24 mouse cellular contexts compared by ENCODE assay signal in genomic region chr6:99467109-99467508, GRCm38 (mm10). TPM values are rescaled to one million over a fixed set of nuclear protein-coding genes. Genes with fewer than 3 reads are reported as not detected.
DNase-seq lines count a peak whose midpoint lies in the region; ATAC-seq and TF ChIP-seq lines count a peak whose summit lies in the region.
"Had no signal": no experiment of that assay in that cellular context is flagged by ENCODE, and none has a peak within 500 bp of the region (broad histone marks: within the 10 kb centered on the region; RNA-seq: fewer than 3 reads in every experiment).

No protein-coding gene starts in this region.

- H3K27me3 ChIP-seq in hindbrain, embryonic 11.5 days (ENCODE audit: control insufficient read depth, insufficient read depth, low read length): no peaks in the 10 kb centered on the region; the same call in 1 of the 2 replicates
- no peaks in the 10 kb centered on the region for H3K27me3 ChIP-seq in hindbrain, postnatal 0 days (ENCODE audit: insufficient read depth, low read length)
- no peaks in the 10 kb centered on the region for H3K27me3 ChIP-seq in neural tube, embryonic 11.5 days (ENCODE audit: control insufficient read depth, insufficient read depth, low read length)
- H3K27me3 ChIP-seq in neural tube, embryonic 15.5 days (replicated peaks): peaks cover 10% of the 10 kb centered on the region; the same call in 1 of the 2 replicates
- no peaks in the 10 kb centered on the region for H3K27me3 ChIP-seq in thymus, adult 2 months (ENCODE audit: control insufficient read depth, insufficient read depth, low read length)
- H3K27me3 ChIP-seq in cerebellum, adult 2 months (ENCODE audit: control insufficient read depth, insufficient read depth, low read length): no peaks in the 10 kb centered on the region
- H3K27me3 ChIP-seq: embryonic facial prominence, embryonic 12.5 days; heart, embryonic 13.5 days; hindbrain, embryonic 12.5 days; limb, embryonic 12.5 days; liver, embryonic 15.5 days; midbrain, embryonic 13.5 days had no signal

- no peak for TF ChIP-seq CTCF in hindbrain, postnatal 0 days (IDR thresholded peaks at IDR 0.05; ENCODE audit: low read depth)
- no peak for TF ChIP-seq CTCF in embryonic fibroblast, embryonic 13.5 days (IDR thresholded peaks at IDR 0.05; ENCODE audit: borderline replicate concordance, insufficient read depth, low read length)
- no peak for TF ChIP-seq CTCF in thymus, adult 2 months (IDR thresholded peaks at IDR 0.05; ENCODE audit: borderline replicate concordance, control insufficient read depth, extremely low read depth, insufficient read depth, low read length, poor library complexity)
- no peak for TF ChIP-seq CTCF in cerebellum, adult 2 months (IDR thresholded peaks at IDR 0.05; ENCODE audit: borderline replicate concordance, insufficient read depth, low read depth, low read length)

- no peaks in the 10 kb centered on the region for H3K4me1 ChIP-seq in hindbrain, embryonic 11.5 days (replicated peaks; ENCODE audit: control insufficient read depth, insufficient read depth, low read length)
- H3K4me1 ChIP-seq in hindbrain, postnatal 0 days (ENCODE audit: insufficient read depth, low read length): no peaks in the 10 kb centered on the region; the same call in 1 of the 2 replicates
- H3K4me1 ChIP-seq in neural tube, embryonic 11.5 days (ENCODE audit: control insufficient read depth, insufficient read depth, low read length): peaks cover 19% of the 10 kb centered on the region
- peaks cover 7% of the 10 kb centered on the region; the same call in 1 of the 2 replicates for H3K4me1 ChIP-seq in neural tube, embryonic 15.5 days
- H3K4me1 ChIP-seq in embryonic fibroblast, embryonic 13.5 days (ENCODE audit: control insufficient read depth, insufficient read depth, low read length): peaks cover 23% of the 10 kb centered on the region
- peaks cover 20% of the 10 kb centered on the region for H3K4me1 ChIP-seq in thymus, adult 2 months (replicated peaks; ENCODE audit: control insufficient read depth, insufficient read depth, low read length)
- H3K4me1 ChIP-seq in cerebellum, adult 2 months (ENCODE audit: control insufficient read depth, insufficient read depth, low read length): peaks cover 7% of the 10 kb centered on the region; the same call in 1 of the 2 replicates

- H3K27ac ChIP-seq in hindbrain, embryonic 11.5 days (ENCODE audit: low read depth, low read length): no peak overlapping the region
- no peak overlapping the region for H3K27ac ChIP-seq in hindbrain, postnatal 0 days
- no peak overlapping the region for H3K27ac ChIP-seq in neural tube, embryonic 11.5 days (ENCODE audit: low read depth, low read length)
- H3K27ac ChIP-seq in neural tube, embryonic 15.5 days (replicated peaks): no peak overlapping the region
- 0 out of 2 replicates have a peak overlapping the region, but pooled peaks have one; percentile 9 for H3K27ac ChIP-seq in embryonic fibroblast, embryonic 13.5 days (ENCODE audit: insufficient read depth, low read length)
- no peak overlapping the region for H3K27ac ChIP-seq in thymus, adult 2 months (ENCODE audit: control insufficient read depth, insufficient read depth, low read length)
- no peak overlapping the region for H3K27ac ChIP-seq in cerebellum, adult 2 months (ENCODE audit: insufficient read depth, low read length)
- H3K27ac ChIP-seq: embryonic facial prominence, embryonic 12.5 days; forebrain, embryonic 10.5 days; heart, embryonic 13.5 days; hindbrain, embryonic 12.5 days; left cerebral cortex, adult 2 months; limb, embryonic 12.5 days; liver, embryonic 15.5 days; midbrain, embryonic 13.5 days had no signal

- H3K36me3 ChIP-seq in hindbrain, embryonic 11.5 days (ENCODE audit: control insufficient read depth, insufficient read depth, low read length): no peaks in the 10 kb centered on the region
- H3K36me3 ChIP-seq in hindbrain, postnatal 0 days (ENCODE audit: insufficient read depth, low read length): no peaks in the 10 kb centered on the region
- no peaks in the 10 kb centered on the region for H3K36me3 ChIP-seq in neural tube, embryonic 11.5 days (ENCODE audit: control insufficient read depth, insufficient read depth, low read length)
- H3K36me3 ChIP-seq in neural tube, embryonic 15.5 days: no peaks in the 10 kb centered on the region
- H3K36me3 ChIP-seq in thymus, adult 2 months (ENCODE audit: control insufficient read depth, insufficient read depth, low read length): no peaks in the 10 kb centered on the region
- H3K36me3 ChIP-seq: hindbrain, embryonic 12.5 days; limb, embryonic 12.5 days; liver, embryonic 15.5 days; midbrain, embryonic 13.5 days had no signal

- TF ChIP-seq POLR2A in embryonic fibroblast, embryonic 13.5 days (IDR thresholded peaks at IDR 0.05; ENCODE audit: low read depth, low read length): no peak
- TF ChIP-seq POLR2A in thymus, adult 2 months (IDR thresholded peaks at IDR 0.05; ENCODE audit: control insufficient read depth, extremely low read depth, insufficient read depth, low read length, poor library complexity): no peak
- no peak for TF ChIP-seq POLR2A in cerebellum, adult 2 months (IDR thresholded peaks at IDR 0.05; ENCODE audit: borderline replicate concordance, insufficient read depth, low read length)

- peak; percentile 23 for DNase-seq in hindbrain, embryonic 11.5 days (ENCODE audit: low spot score)
- no peak for DNase-seq in hindbrain, postnatal 0 days (ENCODE audit: low spot score)
- peak; percentile 49 for DNase-seq in neural tube, embryonic 11.5 days (ENCODE audit: low spot score)
- no peak for DNase-seq in thymus, adult 2 months
- DNase-seq in cerebellum, adult 2 months: no peak
- DNase-seq: adrenal gland, postnatal 14 days; cerebellum, adult 11 months; cerebellum, adult 9-11 months; heart, postnatal 10 days; kidney, adult 9 months; lung, postnatal 36 days; thymus, postnatal 4 days had no signal

- no peak overlapping the region for H3K9ac ChIP-seq in hindbrain, embryonic 11.5 days (ENCODE audit: low read depth, low read length)
- H3K9ac ChIP-seq in hindbrain, postnatal 0 days (replicated peaks; ENCODE audit: low read length): no peak overlapping the region
- no peak overlapping the region for H3K9ac ChIP-seq in neural tube, embryonic 11.5 days (ENCODE audit: low read length)
- H3K9ac ChIP-seq in neural tube, embryonic 15.5 days (replicated peaks): no peak overlapping the region
- H3K9ac ChIP-seq: embryonic facial prominence, embryonic 12.5 days; heart, embryonic 13.5 days; hindbrain, embryonic 12.5 days; limb, embryonic 12.5 days; liver, embryonic 15.5 days; midbrain, embryonic 13.5 days had no signal

- H3K4me3 ChIP-seq in hindbrain, embryonic 11.5 days (ENCODE audit: low read depth, low read length): no peak overlapping the region
- H3K4me3 ChIP-seq in hindbrain, postnatal 0 days (ENCODE audit: low read length): no peak overlapping the region
- no peak overlapping the region for H3K4me3 ChIP-seq in neural tube, embryonic 11.5 days (ENCODE audit: low read depth, low read length)
- H3K4me3 ChIP-seq in neural tube, embryonic 15.5 days (replicated peaks): no peak overlapping the region
- H3K4me3 ChIP-seq in embryonic fibroblast, embryonic 13.5 days (ENCODE audit: insufficient read depth, low read length): no peak overlapping the region
- H3K4me3 ChIP-seq in thymus, adult 2 months (ENCODE audit: control insufficient read depth, insufficient read depth, low read length): no peak overlapping the region
- H3K4me3 ChIP-seq in cerebellum, adult 2 months (replicated peaks; ENCODE audit: insufficient read depth, low read depth, low read length): no peak overlapping the region
- H3K4me3 ChIP-seq: embryonic facial prominence, embryonic 12.5 days; forebrain, embryonic 10.5 days; heart, embryonic 13.5 days; hindbrain, embryonic 12.5 days; left cerebral cortex, adult 2 months; limb, embryonic 12.5 days; liver, embryonic 15.5 days; midbrain, embryonic 13.5 days had no signal

- H3K9me3 ChIP-seq in hindbrain, embryonic 11.5 days (ENCODE audit: control insufficient read depth, low read length): no peaks in the 10 kb centered on the region
- H3K9me3 ChIP-seq in hindbrain, postnatal 0 days (ENCODE audit: low read length): no peaks in the 10 kb centered on the region
- H3K9me3 ChIP-seq in neural tube, embryonic 11.5 days (ENCODE audit: control insufficient read depth, low read length): no peaks in the 10 kb centered on the region
- H3K9me3 ChIP-seq in neural tube, embryonic 15.5 days (replicated peaks): no peaks in the 10 kb centered on the region
- H3K9me3 ChIP-seq: embryonic facial prominence, embryonic 12.5 days; forebrain, embryonic 10.5 days; heart, embryonic 13.5 days; hindbrain, embryonic 12.5 days; limb, embryonic 12.5 days; liver, embryonic 15.5 days; midbrain, embryonic 13.5 days had no signal

- peak; percentile 51; the same call in 1 of the 2 replicates for ATAC-seq in hindbrain, embryonic 11.5 days (ENCODE audit: low FRiP score)
- no peak for ATAC-seq in hindbrain, postnatal 0 days
- ATAC-seq in neural tube, embryonic 11.5 days (ENCODE audit: insufficient read depth, low FRiP score, low TSS enrichment): no peak
- ATAC-seq in neural tube, embryonic 15.5 days (ENCODE audit: low FRiP score): no peak
- ATAC-seq: forebrain, embryonic 16.5 days; intestine, postnatal 0 days; midbrain, embryonic 13.5 days had no signal

- WGBS in hindbrain, embryonic 11.5 days: 34% methylated on average over 8 of the region's 8 CpGs
- whole genome bisulfite sequencing in hindbrain, postnatal 0 days: 39% methylated on average over 8 of the region's 8 CpGs
- 16% methylated on average over 8 of the region's 8 CpGs for WGBS in neural tube, embryonic 11.5 days
- WGBS in neural tube, embryonic 15.5 days: 24% methylated on average over 8 of the region's 8 CpGs
- WGBS in thymus, adult 2 months: 96% methylated on average over 8 of the region's 8 CpGs
- WGBS in cerebellum, adult 2 months: 84% methylated on average over 8 of the region's 8 CpGs

- H3K4me2 ChIP-seq in hindbrain, embryonic 11.5 days (replicated peaks; ENCODE audit: low read depth, low read length): no peak overlapping the region
- H3K4me2 ChIP-seq in hindbrain, postnatal 0 days (ENCODE audit: low read depth, low read length): no peak overlapping the region
- H3K4me2 ChIP-seq in neural tube, embryonic 11.5 days (ENCODE audit: low read depth): no peak overlapping the region
- H3K4me2 ChIP-seq in neural tube, embryonic 15.5 days: no peak overlapping the region
- H3K4me2 ChIP-seq: embryonic facial prominence, embryonic 12.5 days; heart, embryonic 13.5 days; hindbrain, embryonic 12.5 days; limb, embryonic 12.5 days; liver, embryonic 15.5 days; midbrain, embryonic 13.5 days had no signal

RNA-seq across cellular contexts. Expression of gene Foxp1, which starts 55.4 kb away (rescaled TPM):
- polyA plus RNA-seq in hindbrain, embryonic 11.5 days (2014; fragmentation: Nextera tagmentation; extraction: Ambion mirVana): 81.5 and 91.9 TPM in 2 replicates
- 53.6 and 55.2 TPM in 2 replicates for total RNA-seq in hindbrain, postnatal 0 days (2014; rRNA removed)
- 50.9 and 54.8 TPM in 2 replicates for polyA plus RNA-seq in hindbrain, postnatal 0 days (2015; fragmentation: Nextera tagmentation; extraction: Ambion mirVana)
- polyA plus RNA-seq in neural tube, embryonic 11.5 days (2014; fragmentation: Nextera tagmentation; extraction: Ambion mirVana): 111 and 116 TPM in 2 replicates
- 51.0 and 63.9 TPM in 2 replicates for polyA plus RNA-seq in neural tube, embryonic 15.5 days (2015; fragmentation: Nextera tagmentation; extraction: Ambion mirVana)
- 135 and 137 TPM in 2 replicates for polyA plus RNA-seq in embryonic fibroblast, embryonic 13.5 days (2011; ENCODE audit: insufficient read length, low read depth, missing spikeins)
- 129 and 172 TPM in 2 replicates for polyA plus RNA-seq in thymus, adult 2 months (2012; rRNA removed)
- 21.0 and 22.0 TPM in 2 replicates for polyA plus RNA-seq in cerebellum, adult 2 months (2012; rRNA removed)

Comparison
In these comparisons a context has a peak if more than half of its experiments do, and no peak if none do; other contexts are left out.
1. DNase-seq: peak in hindbrain, embryonic 11.5 days (single experiment) and neural tube, embryonic 11.5 days (single experiment); none in hindbrain, postnatal 0 days (single experiment), thymus, adult 2 months (single experiment) and cerebellum, adult 2 months (0 of 2).